Mouse (Mus musculus) heart, embryonic 11.5 days (tissue): ENCODE results near the gene Gm45837. TPM values are rescaled to one million over a fixed set of nuclear protein-coding genes. Genes with fewer than 3 reads are reported as not detected.

Source experiments
- ATAC-seq: fragments of 200-750 bp; cut with Nextera tagmentation; replicated peaks from 2 replicates; pipeline ENCODE4 v1.8.0; 2017; ENCODE audit warnings: moderate library complexity; ENCODE audit not compliant: insufficient number of reproducible peaks, low FRiP score, low TSS enrichment
- H3K27ac ChIP-seq: fragments of 300-500 bp; sonication (generic); 2 replicates; pipeline ENCODE4 v1.5.1; 2014; ENCODE audit warnings: mild to moderate bottlenecking, low read depth, low read length
- H3K27me3 ChIP-seq: fragments of 300-500 bp; sonication (generic); 2 replicates; pipeline ENCODE4 v1.6.1; 2014; ENCODE audit warnings: mild to moderate bottlenecking, low read length, mixed read lengths; ENCODE audit not compliant: control insufficient read depth, insufficient read depth
- H3K36me3 ChIP-seq: fragments of 300-500 bp; sonication (generic); 2 replicates; pipeline ENCODE4 v1.6.1; 2014; ENCODE audit warnings: mild to moderate bottlenecking, low read length, moderate library complexity, mixed read lengths; ENCODE audit not compliant: control insufficient read depth, insufficient read depth
- H3K4me1 ChIP-seq: fragments of 300-500 bp; sonication (generic); 2 replicates; pipeline ENCODE4 v1.6.1; 2014; ENCODE audit warnings: low read length; ENCODE audit not compliant: control insufficient read depth, insufficient read depth
- H3K4me2 ChIP-seq: fragments of 300-500 bp; sonication (generic); 2 replicates; pipeline ENCODE4 v1.6.1; 2014; ENCODE audit warnings: mild to moderate bottlenecking, moderate library complexity
- H3K4me3 ChIP-seq: fragments of 300-500 bp; sonication (generic); 2 replicates; pipeline ENCODE4 v1.5.1; 2014; ENCODE audit warnings: low read depth, low read length
- H3K9ac ChIP-seq: fragments of 300-500 bp; sonication (generic); 2 replicates; pipeline ENCODE4 v1.6.1; 2014; ENCODE audit warnings: mild to moderate bottlenecking, low read depth, low read length, moderate library complexity
- H3K9me3 ChIP-seq: fragments of 300-500 bp; sonication (generic); replicated peaks from 2 replicates; pipeline ENCODE4 v1.6.1; 2016; ENCODE audit warnings: low read length; ENCODE audit not compliant: control insufficient read depth
- WGBS: fragments of 180-500 bp; shearing (Covaris S2); extraction: QIAGEN DNeasy Blood & Tissue Kit; methylation state at CpG from one replicate; pipeline ENCODE4 v1.1.7; 2014; ENCODE audit not compliant: insufficient replicate concordance; 5-methylcytosine and 5-hydroxymethylcytosine counted together
- polyA plus RNA-seq: library from polyadenylated mRNA; unstranded; fragments of >200 nt; fragmentation: Nextera tagmentation; extraction: Ambion mirVana; gene quantifications from 2 replicates; pipeline ENCODE4 v1.2.1, GENCODE M21; 2014

Gm45837 gene
- polyA plus RNA-seq, 1 experiment from 2014 or later: not detected

DNA sequence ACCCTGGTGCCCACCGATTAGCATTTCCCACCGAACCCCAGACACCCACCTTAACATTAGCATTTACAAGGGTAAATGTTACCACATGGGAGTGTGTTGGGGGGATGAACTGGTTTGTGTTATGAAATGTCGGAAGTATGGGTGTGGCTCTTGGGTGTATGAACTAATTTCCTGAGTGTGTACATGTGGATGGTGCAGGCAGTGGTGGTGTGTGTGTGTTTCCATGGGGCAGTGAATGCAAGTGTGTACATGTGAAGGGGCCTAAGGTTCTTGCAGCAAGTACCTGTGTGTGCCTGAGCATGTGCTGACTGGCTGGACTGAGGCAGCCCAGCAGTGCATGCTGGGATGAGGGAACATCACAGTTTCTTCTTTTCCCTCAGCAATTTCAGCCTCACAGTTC is 87.7 kb downstream of the Gm45837 start:
- Histone ChIP-seq H3K27ac (no peak overlapping the region), H3K4me1 (no peaks in the 10 kb centered on the region), H3K4me3 (no peak overlapping the region), H3K9me3 (no peaks in the 10 kb centered on the region), H3K4me2 (no peak overlapping the region), H3K9ac (no peak overlapping the region), H3K36me3 (no peaks in the 10 kb centered on the region), H3K27me3 (peaks cover 26% of the 10 kb centered on the region)
- WGBS: 79% methylated on average over 3 of the region's 3 CpGs
- no peak for ATAC-seq

DNA sequence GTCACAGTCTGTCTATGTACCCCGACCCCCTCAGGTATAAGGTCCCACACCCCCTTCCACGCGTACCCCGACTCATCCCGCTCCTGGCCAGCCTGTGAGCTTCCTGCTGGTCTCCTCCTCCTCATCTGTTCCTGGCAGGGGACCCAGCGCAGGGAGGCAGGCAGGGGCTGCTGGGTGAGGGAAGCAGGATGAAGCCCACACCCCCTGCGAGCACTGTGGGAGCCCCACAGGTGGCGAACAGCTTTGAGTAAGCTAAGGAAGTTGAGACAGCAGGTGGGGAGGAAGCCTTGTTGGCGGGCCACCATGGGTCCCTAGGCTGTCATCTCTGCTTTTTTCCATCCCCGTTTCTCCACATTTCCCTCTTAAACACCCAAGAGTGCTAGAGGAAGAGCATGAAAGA is 88.6 kb downstream of the Gm45837 start:
- Histone ChIP-seq H3K4me1 (peaks cover 4% of the 10 kb centered on the region; the same call in 1 of the 2 replicates), H3K27ac (no peak overlapping the region), H3K27me3 (peaks cover 34% of the 10 kb centered on the region), H3K9me3 (no peaks in the 10 kb centered on the region), H3K9ac (no peak overlapping the region), H3K4me2 (no peak overlapping the region), H3K4me3 (no peak overlapping the region), H3K36me3 (no peaks in the 10 kb centered on the region)
- WGBS: 32% methylated on average over 10 of the region's 10 CpGs
- no peak for ATAC-seq

- ATAC-seq: no peak
- no peak overlapping the region for H3K9ac ChIP-seq
- no peaks in the 10 kb centered on the region for H3K9me3 ChIP-seq
- H3K36me3 ChIP-seq: no peaks in the 10 kb centered on the region
- 64% methylated on average over 9 of the region's 9 CpGs for WGBS
- H3K4me2 ChIP-seq: no peak overlapping the region
- no peak overlapping the region for H3K4me3 ChIP-seq
- H3K27ac ChIP-seq: no peak overlapping the region
- H3K4me1 ChIP-seq: peaks cover 6% of the 10 kb centered on the region; the same call in 1 of the 2 replicates
- H3K27me3 ChIP-seq: peaks cover 37% of the 10 kb centered on the region
Measured at GRCm38 (mm10) chr7:101499701-101500100, 89.0 kb downstream of the Gm45837 start.

- Histone ChIP-seq H3K36me3 (no peaks in the 10 kb centered on the region), H3K27me3 (peaks cover 52% of the 10 kb centered on the region), H3K4me3 (no peak overlapping the region), H3K4me2 (no peak overlapping the region), H3K4me1 (peaks cover 8% of the 10 kb centered on the region; the same call in 1 of the 2 replicates), H3K9ac (no peak overlapping the region), H3K9me3 (no peaks in the 10 kb centered on the region), H3K27ac (no peak overlapping the region)
- WGBS: 60% methylated on average over 6 of the region's 6 CpGs
- ATAC-seq: no peak
Measured at GRCm38 (mm10) chr7:101501236-101501635, 90.5 kb downstream of the Gm45837 start.

- Histone ChIP-seq H3K4me2 (no peak overlapping the region), H3K4me1 (peaks cover 8% of the 10 kb centered on the region; the same call in 1 of the 2 replicates), H3K27me3 (peaks cover 49% of the 10 kb centered on the region), H3K4me3 (no peak overlapping the region), H3K27ac (no peak overlapping the region), H3K9me3 (no peaks in the 10 kb centered on the region), H3K9ac (no peak overlapping the region), H3K36me3 (no peaks in the 10 kb centered on the region)
- no peak for ATAC-seq
- 62% methylated on average over 6 of the region's 6 CpGs for WGBS
Measured at GRCm38 (mm10) chr7:101501675-101502074, 91.0 kb downstream of the Gm45837 start.

- WGBS: 18% methylated on average over 8 of the region's 8 CpGs
- Histone ChIP-seq H3K27me3 (peaks cover 41% of the 10 kb centered on the region), H3K9ac (no peak overlapping the region), H3K4me3 (no peak overlapping the region), H3K4me1 (peaks cover 8% of the 10 kb centered on the region; the same call in 1 of the 2 replicates), H3K27ac (no peak overlapping the region), H3K4me2 (no peak overlapping the region), H3K36me3 (no peaks in the 10 kb centered on the region), H3K9me3 (no peaks in the 10 kb centered on the region)
- ATAC-seq: no peak
Measured at GRCm38 (mm10) chr7:101503351-101503750, 92.7 kb downstream of the Gm45837 start.

DNA sequence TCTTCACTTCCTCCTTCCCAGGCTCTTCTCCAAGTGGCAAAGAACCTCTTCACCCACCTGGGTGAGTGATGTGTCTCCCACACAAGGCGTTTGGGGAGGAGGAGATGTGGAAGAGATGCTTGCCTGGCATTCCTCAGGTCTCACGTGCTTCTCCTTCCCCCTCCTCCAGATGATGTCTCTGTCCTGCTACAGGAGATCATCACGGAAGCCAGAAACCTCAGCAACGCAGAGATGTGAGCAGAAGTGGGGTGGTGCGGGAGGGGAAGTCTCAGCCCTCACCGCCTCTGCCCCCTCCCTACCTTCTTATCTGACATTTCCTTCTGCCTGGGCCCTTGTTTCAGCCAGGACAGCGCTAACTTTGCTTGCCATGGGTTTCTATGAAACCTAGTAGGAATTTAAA is 93.1 kb downstream of the Gm45837 start:
- Histone ChIP-seq H3K27me3 (peaks cover 41% of the 10 kb centered on the region), H3K4me1 (peaks cover 8% of the 10 kb centered on the region; the same call in 1 of the 2 replicates), H3K9ac (no peak overlapping the region), H3K36me3 (no peaks in the 10 kb centered on the region), H3K4me3 (no peak overlapping the region), H3K27ac (no peak overlapping the region), H3K9me3 (no peaks in the 10 kb centered on the region), H3K4me2 (peak overlapping the region; percentile 58; the same call in 1 of the 2 replicates)
- no peak for ATAC-seq
- 25% methylated on average over 7 of the region's 7 CpGs for WGBS

- Histone ChIP-seq H3K9ac (no peak overlapping the region), H3K27ac (no peak overlapping the region), H3K36me3 (no peaks in the 10 kb centered on the region), H3K4me2 (peak overlapping the region; percentile 58), H3K4me3 (peak overlapping the region; percentile 30), H3K27me3 (peaks cover 38% of the 10 kb centered on the region), H3K4me1 (peaks cover 8% of the 10 kb centered on the region; the same call in 1 of the 2 replicates), H3K9me3 (no peaks in the 10 kb centered on the region)
- ATAC-seq: no peak
- WGBS: 10% methylated on average over 24 of the region's 24 CpGs
Measured at GRCm38 (mm10) chr7:101504507-101504906, 93.8 kb downstream of the Gm45837 start.

GRCm38 (mm10) chr7:101509212-101509611 is 98.5 kb downstream of the Gm45837 start:
- H3K9ac ChIP-seq: no peak overlapping the region
- no peaks in the 10 kb centered on the region for H3K36me3 ChIP-seq
- H3K4me2 ChIP-seq: no peak overlapping the region
- peaks cover 19% of the 10 kb centered on the region for H3K27me3 ChIP-seq
- peaks cover 4% of the 10 kb centered on the region; the same call in 1 of the 2 replicates for H3K4me1 ChIP-seq
- H3K4me3 ChIP-seq: no peak overlapping the region
- ATAC-seq: no peak
- WGBS: 43% methylated on average over 2 of the region's 2 CpGs
- H3K9me3 ChIP-seq: no peaks in the 10 kb centered on the region
- no peak overlapping the region for H3K27ac ChIP-seq
